Mouse (Mus musculus): ENCODE measurements around the gene Rad51d.

Rad51d gene

DNA sequence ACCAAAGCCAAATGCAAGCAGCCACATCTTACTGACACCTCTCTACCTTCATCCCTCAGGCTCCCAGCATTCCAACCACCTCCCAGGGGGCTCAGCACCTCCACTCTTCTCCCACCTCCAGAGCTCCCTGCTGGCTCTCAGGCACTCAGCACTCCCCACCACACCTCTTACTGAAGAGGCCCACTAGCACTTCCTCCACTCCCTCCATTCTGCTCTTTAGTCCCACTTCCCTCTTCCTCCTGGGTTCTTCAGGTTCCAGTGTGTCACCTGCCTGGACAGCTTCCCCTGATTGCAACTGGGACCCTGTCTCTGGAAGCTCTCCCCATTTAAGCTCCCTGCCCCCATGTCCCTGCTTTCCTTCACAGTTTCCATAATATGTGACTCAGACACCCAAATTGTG, 63.6 kb downstream of the Rad51d start:
- no peak for DNase-seq (ENCODE audit: low read depth, low spot score)
